Mouse (Mus musculus) myocyte (in vitro differentiated cells): ENCODE data around the gene BC107364.

Experiments used
- CEBPB ChIP-seq: IDR thresholded peaks from 2 replicates; pipeline ENCODE4 v1.6.1; 2011; ENCODE audit warnings: mild to moderate bottlenecking, moderate library complexity; ENCODE audit not compliant: poor library complexity, insufficient read depth, severe bottlenecking
- E2F4 ChIP-seq: IDR thresholded peaks from one replicate; pipeline ENCODE4 v1.6.1; 2011; ENCODE audit warnings: mild to moderate bottlenecking, control low read depth, moderate library complexity; ENCODE audit not compliant: insufficient read depth
- MAX ChIP-seq: IDR thresholded peaks from one replicate; pipeline ENCODE4 v1.6.1; 2011; ENCODE audit warnings: low read depth, mild to moderate bottlenecking, control low read depth
- MYOD1 ChIP-seq, 3 experiments: IDR thresholded peaks; one replicate each; pipeline ENCODE4 v1.6.1; 2011; ENCODE audit warnings: control low read depth in 2 of 3, low read depth in 2 of 3, mild to moderate bottlenecking in 2 of 3, moderate library complexity in 1 of 3; ENCODE audit not compliant: insufficient read length in 2 of 3, control insufficient read depth in 1 of 3
- MYOG ChIP-seq, 3 experiments: IDR thresholded peaks; one replicate each; pipeline ENCODE4 v1.6.1; 2011; ENCODE audit warnings: control low read depth in 2 of 3, low read depth in 2 of 3, mild to moderate bottlenecking in 2 of 3; ENCODE audit not compliant: insufficient read length in 2 of 3, control insufficient read depth in 1 of 3, insufficient read depth in 1 of 3
- POLR2A ChIP-seq: IDR thresholded peaks from one replicate; pipeline ENCODE4 v1.6.1; 2011; ENCODE audit warnings: low read depth, mild to moderate bottlenecking, control low read depth, moderate library complexity; ENCODE audit not compliant: insufficient read length
- REST ChIP-seq: IDR thresholded peaks from one replicate; pipeline ENCODE4 v1.6.1; 2011; ENCODE audit warnings: mild to moderate bottlenecking, control low read depth, moderate library complexity; ENCODE audit not compliant: insufficient read depth, insufficient read length
- SRF ChIP-seq: IDR thresholded peaks from one replicate; pipeline ENCODE4 v1.6.1; 2011; ENCODE audit warnings: low read depth; ENCODE audit not compliant: control insufficient read depth, insufficient read length
- TCF12 ChIP-seq: IDR thresholded peaks from one replicate; pipeline ENCODE4 v1.6.1; 2011; ENCODE audit warnings: mild to moderate bottlenecking, control low read depth; ENCODE audit not compliant: poor library complexity, insufficient read depth, severe bottlenecking
- TCF3 ChIP-seq: IDR thresholded peaks from one replicate; pipeline ENCODE4 v1.6.1; 2011; ENCODE audit warnings: low read depth, control low read depth; ENCODE audit not compliant: insufficient read length
- USF1 ChIP-seq: IDR thresholded peaks from one replicate; pipeline ENCODE4 v1.6.1; 2011; ENCODE audit warnings: low read depth, mild to moderate bottlenecking, control low read depth, moderate library complexity

GRCm38 (mm10) chr3:96481856-96482255, 29.8 kb upstream of the BC107364 start:
- no peak for TF ChIP-seq USF1
- TF ChIP-seq POLR2A = no peak
- no peak for TF ChIP-seq MYOG (IDR thresholded peaks at IDR 0.05; ENCODE audit: control insufficient read depth in 1 of 3, insufficient read depth in 1 of 3, insufficient read length in 2 of 3, low read depth in 2 of 3)
- no peak for TF ChIP-seq MAX
- no peak for TF ChIP-seq TCF3
- TF ChIP-seq SRF = no peak
- no peak for TF ChIP-seq CEBPB
- TF ChIP-seq E2F4 = no peak
- no peak for TF ChIP-seq TCF12
- no peak for TF ChIP-seq REST
- TF ChIP-seq MYOD1 (IDR thresholded peaks at IDR 0.05; ENCODE audit: control insufficient read depth in 1 of 3, insufficient read length in 2 of 3, low read depth in 2 of 3) = no peak
